Mouse (Mus musculus) brain, embryonic 14.5 days (tissue): Measurements from ENCODE around the gene Evi5l.

ENCODE experiments used
- CTCF ChIP-seq: fragments of 200-500 bp; IDR thresholded peaks from 2 replicates; pipeline ENCODE4 v1.5.1; 2012; ENCODE audit warnings: inconsistent platforms, mild to moderate bottlenecking, moderate library complexity, borderline replicate concordance; ENCODE audit not compliant: insufficient read depth, insufficient read length; ENCODE audit errors: extremely low read depth
- POLR2A ChIP-seq: fragments of 200-500 bp; IDR thresholded peaks from 2 replicates; pipeline ENCODE4 v1.6.1; 2012; ENCODE audit warnings: mild to moderate bottlenecking, inconsistent platforms, borderline replicate concordance; ENCODE audit not compliant: poor library complexity, insufficient read depth, insufficient read length, severe bottlenecking; ENCODE audit errors: extremely low read depth

GRCm38 (mm10) chr8:4259805-4260170, 93.4 kb downstream of the Evi5l start:
- TF ChIP-seq CTCF (no peak), POLR2A (no peak)
